Mouse (Mus musculus): ENCODE results near the gene Gbf1. TPM values are rescaled to one million over a fixed set of nuclear protein-coding genes. Genes with fewer than 3 reads are reported as not detected.

Gene Gbf1
- polyA plus RNA-seq, 1 experiment from 2014 or later, result 54.1 TPM

GRCm38 (mm10) chr19:46220116-46220515, 67.8 kb downstream of the Gbf1 start:
- peaks cover 34% of the 10 kb centered on the region for H3K4me1 ChIP-seq (replicated peaks)
- H3K27ac ChIP-seq (ENCODE audit: poor library complexity, severe bottlenecking), result no peak overlapping the region
- H3K4me3 ChIP-seq, result no peak overlapping the region
- H3K9ac ChIP-seq, result no peak overlapping the region
- H3K36me3 ChIP-seq, result no peaks in the 10 kb centered on the region
- no peaks in the 10 kb centered on the region for H3K9me3 ChIP-seq (replicated peaks)
- no peaks in the 10 kb centered on the region for H3K27me3 ChIP-seq (replicated peaks)
- WGBS, result 91% methylated on average over 5 of the region's 5 CpGs
- no peak for ATAC-seq (ENCODE audit: insufficient number of reproducible peaks, low FRiP score)
- H3K4me2 ChIP-seq, result no peak overlapping the region

DNA sequence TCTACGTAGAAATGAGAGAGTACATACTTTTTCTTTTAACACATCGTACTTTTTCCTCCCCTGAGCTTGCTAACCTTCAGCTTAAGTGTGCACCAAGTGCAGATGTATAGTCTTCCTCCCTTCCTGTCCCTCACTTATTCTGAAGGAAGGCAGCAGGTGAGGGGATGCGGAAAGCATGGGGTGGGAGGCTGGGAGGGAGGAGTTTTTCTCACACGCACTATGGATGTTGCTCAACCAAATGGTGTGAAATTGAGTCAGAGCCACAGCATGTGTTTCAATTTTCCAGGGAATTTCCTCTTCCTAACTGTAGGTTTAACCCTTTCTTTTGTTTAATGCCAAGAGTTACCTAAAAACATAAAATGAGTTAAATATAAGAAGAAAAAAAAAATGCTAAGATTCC, 70.8 kb downstream of the Gbf1 start:
- Histone ChIP-seq H3K27me3 (replicated peaks) (no peaks in the 10 kb centered on the region), H3K4me1 (replicated peaks) (peaks cover 29% of the 10 kb centered on the region), H3K27ac (ENCODE audit: poor library complexity, severe bottlenecking) (no peak overlapping the region), H3K36me3 (peaks cover under 1% of the 10 kb centered on the region; the same call in 1 of the 2 replicates), H3K4me3 (no peak overlapping the region), H3K9ac (no peak overlapping the region), H3K4me2 (no peak overlapping the region), H3K9me3 (replicated peaks) (no peaks in the 10 kb centered on the region)
- no peak for ATAC-seq (ENCODE audit: insufficient number of reproducible peaks, low FRiP score)
- 86% methylated on average over 4 of the region's 4 CpGs for WGBS

GRCm38 (mm10) chr19:46224882-46225281, 72.6 kb downstream of the Gbf1 start:
- Histone ChIP-seq H3K36me3 (peaks cover 7% of the 10 kb centered on the region; the same call in 1 of the 2 replicates), H3K4me3 (no peak overlapping the region), H3K27me3 (replicated peaks) (no peaks in the 10 kb centered on the region), H3K27ac (ENCODE audit: poor library complexity, severe bottlenecking) (no peak overlapping the region), H3K4me1 (replicated peaks) (peaks cover 29% of the 10 kb centered on the region), H3K9ac (no peak overlapping the region), H3K9me3 (replicated peaks) (no peaks in the 10 kb centered on the region), H3K4me2 (no peak overlapping the region)
- 61% methylated on average over 2 of the region's 2 CpGs for WGBS
- no peak for ATAC-seq (ENCODE audit: insufficient number of reproducible peaks, low FRiP score)

DNA sequence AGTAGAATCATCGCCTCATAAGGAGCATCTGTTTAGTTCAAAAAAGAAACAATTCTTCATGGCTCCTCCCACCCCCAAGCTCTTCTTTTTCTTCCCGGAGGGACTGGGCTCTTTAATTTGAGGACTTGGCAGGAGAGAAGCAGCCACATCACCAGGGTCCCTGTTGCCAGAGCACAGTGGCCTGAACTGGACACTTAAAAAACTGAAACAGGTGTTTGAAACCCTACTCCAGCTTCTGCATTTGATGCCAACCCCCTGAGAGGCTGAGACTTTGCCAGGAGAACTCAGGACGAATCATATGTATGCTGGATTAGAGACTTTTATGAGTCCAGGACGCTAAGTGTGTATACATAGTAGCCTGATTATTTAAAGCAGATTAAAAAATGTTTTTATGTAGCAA, 73.2 kb downstream of the Gbf1 start:
- Histone ChIP-seq H3K4me3 (no peak overlapping the region), H3K27me3 (replicated peaks) (no peaks in the 10 kb centered on the region), H3K36me3 (peaks cover 7% of the 10 kb centered on the region; the same call in 1 of the 2 replicates), H3K9ac (no peak overlapping the region), H3K4me2 (no peak overlapping the region), H3K27ac (ENCODE audit: poor library complexity, severe bottlenecking) (0 out of 2 replicates have a peak overlapping the region, but pooled peaks have one; percentile 38), H3K4me1 (replicated peaks) (peaks cover 32% of the 10 kb centered on the region), H3K9me3 (replicated peaks) (no peaks in the 10 kb centered on the region)
- no peak for ATAC-seq (ENCODE audit: insufficient number of reproducible peaks, low FRiP score)
- whole genome bisulfite sequencing, result 72% methylated on average over 4 of the region's 4 CpGs

DNA sequence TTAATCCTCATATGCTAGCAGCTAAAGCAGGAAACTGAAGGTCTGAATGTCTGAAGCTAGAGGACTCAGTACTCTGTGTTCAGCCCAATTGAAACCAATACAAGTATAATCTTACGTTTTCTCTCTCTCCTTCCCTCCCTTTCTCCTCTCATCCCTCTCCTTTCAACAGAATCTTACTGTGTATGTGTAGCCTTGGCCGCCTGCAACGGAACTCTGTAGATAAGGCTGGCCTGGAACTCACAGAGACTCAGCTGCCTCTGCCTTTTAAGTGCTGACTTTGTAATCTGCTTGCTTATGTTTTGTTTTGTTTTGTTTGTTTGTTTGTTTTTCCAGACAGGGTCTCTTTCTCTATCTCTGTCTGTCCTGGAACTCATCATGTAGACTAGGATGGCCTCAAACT, 74.0 kb downstream of the Gbf1 start:
- H3K4me3 ChIP-seq, result no peak overlapping the region
- H3K9ac ChIP-seq, result no peak overlapping the region
- peaks cover 7% of the 10 kb centered on the region; the same call in 1 of the 2 replicates for H3K36me3 ChIP-seq
- no peak for ATAC-seq (ENCODE audit: insufficient number of reproducible peaks, low FRiP score)
- no peak overlapping the region for H3K27ac ChIP-seq (ENCODE audit: poor library complexity, severe bottlenecking)
- H3K4me2 ChIP-seq, result no peak overlapping the region
- H3K27me3 ChIP-seq (replicated peaks), result no peaks in the 10 kb centered on the region
- peaks cover 34% of the 10 kb centered on the region for H3K4me1 ChIP-seq (replicated peaks)
- no peaks in the 10 kb centered on the region for H3K9me3 ChIP-seq (replicated peaks)
- WGBS, result 33% methylated on average over 3 of the region's 3 CpGs

GRCm38 (mm10) chr19:46227300-46227699, 75.0 kb downstream of the Gbf1 start:
- H3K27ac ChIP-seq (ENCODE audit: poor library complexity, severe bottlenecking), result no peak overlapping the region
- no peak for ATAC-seq (ENCODE audit: insufficient number of reproducible peaks, low FRiP score)
- no peak overlapping the region for H3K4me2 ChIP-seq
- WGBS, result 87% methylated on average over 3 of the region's 3 CpGs
- H3K9me3 ChIP-seq (replicated peaks), result no peaks in the 10 kb centered on the region
- no peaks in the 10 kb centered on the region for H3K27me3 ChIP-seq (replicated peaks)
- peaks cover 7% of the 10 kb centered on the region; the same call in 1 of the 2 replicates for H3K36me3 ChIP-seq
- H3K4me3 ChIP-seq, result no peak overlapping the region
- H3K9ac ChIP-seq, result no peak overlapping the region
- H3K4me1 ChIP-seq (replicated peaks), result peaks cover 28% of the 10 kb centered on the region

- H3K9me3 ChIP-seq (replicated peaks), result no peaks in the 10 kb centered on the region
- peaks cover 23% of the 10 kb centered on the region for H3K4me1 ChIP-seq (replicated peaks)
- WGBS, result 82% methylated on average over 2 of the region's 2 CpGs
- no peak overlapping the region for H3K9ac ChIP-seq
- H3K27ac ChIP-seq (ENCODE audit: poor library complexity, severe bottlenecking), result no peak overlapping the region
- no peaks in the 10 kb centered on the region for H3K27me3 ChIP-seq (replicated peaks)
- no peak overlapping the region for H3K4me2 ChIP-seq
- ATAC-seq (ENCODE audit: insufficient number of reproducible peaks, low FRiP score), result no peak
- no peak overlapping the region for H3K4me3 ChIP-seq
- 0 out of 2 replicates have a peak, but pooled peaks cover 7% of the 10 kb centered on the region for H3K36me3 ChIP-seq
These were observed 82.1 kb downstream of the Gbf1 start for GRCm38 (mm10) chr19:46234450-46234849.

DNA sequence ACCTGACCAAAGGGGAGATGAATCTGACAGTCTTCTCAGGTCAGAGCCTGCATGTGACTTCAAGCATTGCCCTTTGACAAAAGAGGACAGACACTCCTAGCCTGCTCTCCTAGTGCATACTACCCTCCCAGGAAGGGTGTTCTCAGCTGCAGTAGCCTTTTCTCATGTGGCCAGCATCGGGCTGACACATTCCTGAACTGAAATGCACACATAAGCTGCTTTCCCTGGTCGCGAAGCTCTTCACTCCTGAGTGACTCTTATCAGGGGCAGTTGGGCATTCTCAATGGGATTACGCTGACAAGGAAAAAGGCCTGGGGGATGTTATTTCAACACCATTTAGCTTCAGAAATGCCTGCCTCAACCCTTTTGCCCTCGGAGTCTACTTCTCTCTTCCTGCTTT, 84.3 kb downstream of the Gbf1 start:
- ATAC-seq (ENCODE audit: insufficient number of reproducible peaks, low FRiP score), result no peak
- peak overlapping the region; percentile 84 for H3K27ac ChIP-seq (ENCODE audit: poor library complexity, severe bottlenecking)
- 20% methylated on average over 5 of the region's 5 CpGs for WGBS
- H3K4me2 ChIP-seq, result no peak overlapping the region
- H3K9ac ChIP-seq, result no peak overlapping the region
- 0 out of 2 replicates have a peak, but pooled peaks cover 7% of the 10 kb centered on the region for H3K36me3 ChIP-seq
- H3K4me3 ChIP-seq, result no peak overlapping the region
- no peaks in the 10 kb centered on the region for H3K27me3 ChIP-seq (replicated peaks)
- H3K4me1 ChIP-seq (replicated peaks), result peaks cover 16% of the 10 kb centered on the region
- no peaks in the 10 kb centered on the region for H3K9me3 ChIP-seq (replicated peaks)

- H3K36me3 ChIP-seq, result no peaks in the 10 kb centered on the region
- no peak for ATAC-seq (ENCODE audit: insufficient number of reproducible peaks, low FRiP score)
- H3K27ac ChIP-seq (ENCODE audit: poor library complexity, severe bottlenecking), result no peak overlapping the region
- no peak overlapping the region for H3K9ac ChIP-seq
- H3K4me2 ChIP-seq, result no peak overlapping the region
- H3K9me3 ChIP-seq (replicated peaks), result no peaks in the 10 kb centered on the region
- H3K4me1 ChIP-seq (replicated peaks), result peaks cover 16% of the 10 kb centered on the region
- no peaks in the 10 kb centered on the region for H3K27me3 ChIP-seq (replicated peaks)
- no peak overlapping the region for H3K4me3 ChIP-seq
- 63% methylated on average over 2 of the region's 2 CpGs for WGBS
These were observed 87.9 kb downstream of the Gbf1 start for GRCm38 (mm10) chr19:46240246-46240645.

GRCm38 (mm10) chr19:46242416-46242815, 90.1 kb downstream of the Gbf1 start:
- Histone ChIP-seq H3K9me3 (replicated peaks) (no peaks in the 10 kb centered on the region), H3K27me3 (replicated peaks) (no peaks in the 10 kb centered on the region), H3K36me3 (peaks cover 12% of the 10 kb centered on the region), H3K9ac (no peak overlapping the region), H3K4me2 (no peak overlapping the region), H3K27ac (ENCODE audit: poor library complexity, severe bottlenecking) (no peak overlapping the region), H3K4me3 (no peak overlapping the region), H3K4me1 (replicated peaks) (no peaks in the 10 kb centered on the region; the same call in 1 of the 2 replicates)
- 52% methylated on average over 5 of the region's 5 CpGs for WGBS
- ATAC-seq (ENCODE audit: insufficient number of reproducible peaks, low FRiP score), result no peak

DNA sequence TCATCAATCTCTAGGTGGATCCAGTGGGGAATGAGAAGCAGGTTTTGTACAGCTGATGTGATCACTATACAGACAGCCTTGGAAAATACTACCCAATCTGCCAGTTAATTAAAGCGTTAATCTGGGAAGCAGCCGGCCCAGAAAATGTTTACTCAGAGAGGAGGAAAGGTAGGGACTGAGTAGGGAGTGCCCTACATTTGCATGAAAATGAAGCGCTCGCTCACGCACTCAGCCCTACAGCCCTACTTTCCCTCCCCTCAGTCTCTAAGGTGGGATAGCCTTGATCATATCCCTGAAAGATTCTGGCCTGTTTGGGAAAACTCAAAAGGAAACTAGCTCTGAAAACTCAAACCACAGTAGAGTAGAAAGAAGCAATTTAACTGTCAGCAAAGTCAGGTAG, 92.3 kb downstream of the Gbf1 start:
- no peak overlapping the region for H3K4me3 ChIP-seq
- H3K4me1 ChIP-seq (replicated peaks), result peaks cover 8% of the 10 kb centered on the region; the same call in 1 of the 2 replicates
- WGBS, result 60% methylated on average over 5 of the region's 5 CpGs
- no peak overlapping the region for H3K4me2 ChIP-seq
- no peaks in the 10 kb centered on the region for H3K9me3 ChIP-seq (replicated peaks)
- H3K27ac ChIP-seq (ENCODE audit: poor library complexity, severe bottlenecking), result no peak overlapping the region
- peaks cover 15% of the 10 kb centered on the region for H3K36me3 ChIP-seq
- H3K27me3 ChIP-seq (replicated peaks), result no peaks in the 10 kb centered on the region
- H3K9ac ChIP-seq, result no peak overlapping the region
- no peak for ATAC-seq (ENCODE audit: insufficient number of reproducible peaks, low FRiP score)

GRCm38 (mm10) chr19:46248991-46249390, 96.7 kb downstream of the Gbf1 start:
- H3K9me3 ChIP-seq (replicated peaks), result no peaks in the 10 kb centered on the region
- H3K4me3 ChIP-seq, result no peak overlapping the region
- peaks cover 31% of the 10 kb centered on the region for H3K36me3 ChIP-seq
- WGBS, result 32% methylated on average over 7 of the region's 7 CpGs
- H3K4me1 ChIP-seq (replicated peaks), result peaks cover 12% of the 10 kb centered on the region; the same call in 1 of the 2 replicates
- no peak overlapping the region for H3K9ac ChIP-seq
- H3K27me3 ChIP-seq (replicated peaks), result no peaks in the 10 kb centered on the region
- H3K4me2 ChIP-seq, result no peak overlapping the region
- no peak for ATAC-seq (ENCODE audit: insufficient number of reproducible peaks, low FRiP score)
- no peak overlapping the region for H3K27ac ChIP-seq (ENCODE audit: poor library complexity, severe bottlenecking)
